In the genomic region with DNA sequence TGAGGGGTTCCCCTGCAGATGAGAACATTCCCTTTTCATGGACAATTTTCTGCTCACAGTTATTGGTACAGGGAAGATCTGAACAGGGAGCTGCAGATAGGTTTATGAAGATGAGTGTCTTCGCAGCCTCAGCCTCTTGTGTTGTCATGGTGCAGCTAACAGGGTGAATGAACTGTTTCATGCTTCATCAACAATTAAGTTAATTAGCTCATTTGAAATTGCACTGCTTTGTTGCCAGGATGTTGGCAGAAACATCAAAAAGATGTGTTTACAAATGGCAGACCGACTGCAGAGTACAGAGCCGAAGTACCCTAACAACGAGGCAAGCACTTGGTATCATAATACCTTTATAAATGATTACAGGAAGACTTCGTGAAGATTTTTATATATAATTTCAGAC, we compare ENCODE assay signal across 13 mouse cellular contexts.
DNase-seq lines count a peak whose midpoint lies in the region; ATAC-seq and TF ChIP-seq lines count a peak whose summit lies in the region.
"Had no signal": no experiment of that assay in that cellular context is flagged by ENCODE, and none has a peak within 500 bp of the region (broad histone marks: within the 10 kb centered on the region; RNA-seq: fewer than 3 reads in every experiment).

No protein-coding gene starts in this region.

- H3K36me3 ChIP-seq in midbrain, embryonic 13.5 days = 0 out of 2 replicates have a peak, but pooled peaks cover 4% of the 10 kb centered on the region
- H3K36me3 ChIP-seq in midbrain, embryonic 10.5 days = 0 out of 2 replicates have a peak, but pooled peaks cover 3% of the 10 kb centered on the region
- H3K36me3 ChIP-seq in hindbrain, embryonic 12.5 days = 0 out of 2 replicates have a peak, but pooled peaks cover 3% of the 10 kb centered on the region
- no peaks in the 10 kb centered on the region for H3K36me3 ChIP-seq in midbrain, postnatal 0 days (ENCODE audit: insufficient read depth, low read length)

- ATAC-seq in midbrain, embryonic 13.5 days = peak; percentile 76
- peak; percentile 86 for ATAC-seq in hindbrain, embryonic 12.5 days (ENCODE audit: low FRiP score)
- no peak for ATAC-seq in midbrain, postnatal 0 days (ENCODE audit: low FRiP score)
- ATAC-seq: inflammation-experienced regulatory T-cells, adult 6 months; liver, postnatal 0 days had no signal

- WGBS in midbrain, embryonic 13.5 days = 20% methylated on average over 5 of the region's 5 CpGs
- 57% methylated on average over 5 of the region's 5 CpGs for WGBS in midbrain, embryonic 10.5 days
- WGBS in hindbrain, embryonic 12.5 days = 40% methylated on average over 5 of the region's 5 CpGs
- 42% methylated on average over 5 of the region's 5 CpGs for WGBS in midbrain, postnatal 0 days

- H3K27ac ChIP-seq in midbrain, embryonic 13.5 days = no peak overlapping the region
- H3K27ac ChIP-seq in midbrain, embryonic 10.5 days (replicated peaks) = no peak overlapping the region
- no peak overlapping the region for H3K27ac ChIP-seq in hindbrain, embryonic 12.5 days
- H3K27ac ChIP-seq in midbrain, postnatal 0 days (ENCODE audit: low read depth, low read length) = no peak overlapping the region
- H3K27ac ChIP-seq: limb, embryonic 15.5 days had no signal

- H3K4me2 ChIP-seq in midbrain, embryonic 13.5 days (replicated peaks) = no peak overlapping the region
- H3K4me2 ChIP-seq in hindbrain, embryonic 12.5 days (replicated peaks) = no peak overlapping the region
- no peak overlapping the region for H3K4me2 ChIP-seq in midbrain, postnatal 0 days (ENCODE audit: low read depth, low read length, poor library complexity, severe bottlenecking)
- H3K4me2 ChIP-seq: limb, embryonic 15.5 days had no signal

- DNase-seq in midbrain, embryonic 10.5 days (ENCODE audit: low spot score) = no peak
- DNase-seq in midbrain, postnatal 0 days (ENCODE audit: low spot score) = peak; percentile 76
- no peak for DNase-seq in heart, adult 11 months
- no peak for DNase-seq in kidney, postnatal 25 days
- DNase-seq in ovary, postnatal 10 days (ENCODE audit: low spot score) = no peak
- DNase-seq: adrenal gland, adult 8-10 months; cerebellum, adult 2 months; liver, postnatal 0 days; lung, postnatal 4 days had no signal

- H3K4me1 ChIP-seq in midbrain, embryonic 13.5 days (replicated peaks) = peaks cover 28% of the 10 kb centered on the region
- H3K4me1 ChIP-seq in midbrain, embryonic 10.5 days = peaks cover 17% of the 10 kb centered on the region
- H3K4me1 ChIP-seq in hindbrain, embryonic 12.5 days = peaks cover 7% of the 10 kb centered on the region; the same call in 1 of the 2 replicates
- no peaks in the 10 kb centered on the region for H3K4me1 ChIP-seq in midbrain, postnatal 0 days (ENCODE audit: insufficient read depth, low read length)
- H3K4me1 ChIP-seq: limb, embryonic 15.5 days had no signal

- no peak for TF ChIP-seq CTCF in midbrain, postnatal 0 days (IDR thresholded peaks at IDR 0.05)

- no peaks in the 10 kb centered on the region for H3K27me3 ChIP-seq in midbrain, embryonic 13.5 days
- no peaks in the 10 kb centered on the region for H3K27me3 ChIP-seq in midbrain, embryonic 10.5 days (ENCODE audit: low read depth, poor library complexity, severe bottlenecking)
- H3K27me3 ChIP-seq in hindbrain, embryonic 12.5 days = no peaks in the 10 kb centered on the region
- H3K27me3 ChIP-seq in midbrain, postnatal 0 days (ENCODE audit: insufficient read depth, low read length) = no peaks in the 10 kb centered on the region
- H3K27me3 ChIP-seq: limb, embryonic 15.5 days had no signal

- H3K4me3 ChIP-seq in midbrain, embryonic 13.5 days (replicated peaks) = no peak overlapping the region
- H3K4me3 ChIP-seq in midbrain, embryonic 10.5 days = no peak overlapping the region
- H3K4me3 ChIP-seq in hindbrain, embryonic 12.5 days = no peak overlapping the region
- no peak overlapping the region for H3K4me3 ChIP-seq in midbrain, postnatal 0 days (ENCODE audit: low read depth, low read length)
- H3K4me3 ChIP-seq: limb, embryonic 15.5 days had no signal

- no peaks in the 10 kb centered on the region for H3K9me3 ChIP-seq in midbrain, embryonic 13.5 days
- no peaks in the 10 kb centered on the region for H3K9me3 ChIP-seq in midbrain, embryonic 10.5 days (replicated peaks)
- no peaks in the 10 kb centered on the region for H3K9me3 ChIP-seq in hindbrain, embryonic 12.5 days (replicated peaks)
- no peaks in the 10 kb centered on the region for H3K9me3 ChIP-seq in midbrain, postnatal 0 days (ENCODE audit: low read length)
- H3K9me3 ChIP-seq: limb, embryonic 15.5 days had no signal

- no peak overlapping the region for H3K9ac ChIP-seq in midbrain, embryonic 13.5 days (replicated peaks)
- no peak overlapping the region for H3K9ac ChIP-seq in hindbrain, embryonic 12.5 days
- no peak overlapping the region for H3K9ac ChIP-seq in midbrain, postnatal 0 days (replicated peaks; ENCODE audit: low read length, poor library complexity, severe bottlenecking)
- H3K9ac ChIP-seq: limb, embryonic 15.5 days; liver, postnatal 0 days had no signal
